Mouse (Mus musculus) cerebellum, adult 9-11 months (tissue): ENCODE results near the gene Drosha.
"Not testable (repeated sequence)": the region's sequence is repeated elsewhere in the genome, so short reads cannot be mapped to it uniquely, and the experiment has no call there.

Experiments
- DNase-seq: peaks from one replicate; pipeline ENCODE4 v3.0.0; 2022

The Drosha gene

DNA sequence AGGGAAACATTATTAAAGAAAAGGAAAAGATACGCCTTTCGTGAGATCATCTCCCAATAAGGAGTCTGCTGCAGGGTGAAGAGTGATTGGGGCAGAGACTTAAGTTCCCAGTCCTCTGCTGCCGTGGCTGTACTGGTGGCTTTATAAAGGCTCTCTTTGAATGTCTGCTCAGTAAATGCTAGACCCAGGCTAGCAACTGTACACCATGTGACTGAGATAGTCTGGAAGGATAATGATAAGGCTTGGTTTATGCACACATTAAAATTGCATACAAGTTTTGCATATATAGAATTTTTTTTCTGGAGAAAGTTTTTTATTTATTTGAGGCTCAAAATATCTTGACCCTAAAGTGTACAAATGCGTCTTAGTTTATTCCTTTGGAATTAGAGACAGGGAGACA is 63.7 kb downstream of the Drosha start:
- no peak for DNase-seq

- no peak for DNase-seq
These were observed 65.3 kb downstream of the Drosha start for GRCm38 (mm10) chr15:12889909-12890308.

- DNase-seq: no peak
These were observed 70.8 kb downstream of the Drosha start for GRCm38 (mm10) chr15:12895426-12895825.

- no peak for DNase-seq
These were observed 71.7 kb downstream of the Drosha start for GRCm38 (mm10) chr15:12896022-12897009.

- DNase-seq: no peak
These were observed 73.2 kb downstream of the Drosha start for GRCm38 (mm10) chr15:12897831-12898230.

GRCm38 (mm10) chr15:12900428-12901196 is 76.0 kb downstream of the Drosha start:
- no peak for DNase-seq

DNA sequence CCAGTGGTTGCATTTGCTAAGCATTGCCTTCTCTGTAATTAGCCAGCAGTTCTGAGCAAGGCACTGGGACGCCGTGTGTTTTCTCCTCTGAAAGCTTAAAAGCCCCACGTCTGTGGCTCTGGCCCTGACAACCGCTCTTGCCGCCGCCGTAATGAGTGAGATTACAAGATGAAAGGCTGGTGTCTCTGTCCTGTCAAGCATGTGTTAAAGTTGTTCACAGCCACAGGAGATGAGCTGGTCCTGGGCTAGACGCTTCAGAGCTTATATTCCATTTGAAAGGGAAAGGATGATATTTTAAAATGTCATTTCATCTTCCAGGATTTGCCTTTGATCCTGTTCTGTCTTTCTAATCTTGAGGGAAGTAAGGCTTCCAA is 76.6 kb downstream of the Drosha start:
- DNase-seq: no peak

DNA sequence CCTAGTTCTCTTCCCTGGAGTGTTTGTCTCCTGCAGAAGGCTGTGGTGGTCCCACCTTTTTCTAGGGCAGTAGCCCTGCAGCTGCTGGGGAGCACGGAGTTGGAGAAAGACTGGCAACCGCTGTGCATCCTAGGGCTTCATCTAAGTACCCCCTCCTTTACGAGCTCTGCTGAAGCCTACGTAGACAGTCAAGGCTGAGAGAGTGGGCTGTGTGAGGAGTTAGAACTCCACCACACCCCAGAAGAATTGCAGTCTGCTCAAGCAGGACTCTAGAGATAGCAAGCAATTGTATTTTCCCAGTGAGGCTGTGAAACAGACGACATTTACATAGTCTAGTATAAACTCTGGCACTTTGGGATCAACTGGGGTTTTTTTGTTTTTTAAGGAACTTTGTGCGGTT is 79.8 kb downstream of the Drosha start:
- no peak for DNase-seq

DNA sequence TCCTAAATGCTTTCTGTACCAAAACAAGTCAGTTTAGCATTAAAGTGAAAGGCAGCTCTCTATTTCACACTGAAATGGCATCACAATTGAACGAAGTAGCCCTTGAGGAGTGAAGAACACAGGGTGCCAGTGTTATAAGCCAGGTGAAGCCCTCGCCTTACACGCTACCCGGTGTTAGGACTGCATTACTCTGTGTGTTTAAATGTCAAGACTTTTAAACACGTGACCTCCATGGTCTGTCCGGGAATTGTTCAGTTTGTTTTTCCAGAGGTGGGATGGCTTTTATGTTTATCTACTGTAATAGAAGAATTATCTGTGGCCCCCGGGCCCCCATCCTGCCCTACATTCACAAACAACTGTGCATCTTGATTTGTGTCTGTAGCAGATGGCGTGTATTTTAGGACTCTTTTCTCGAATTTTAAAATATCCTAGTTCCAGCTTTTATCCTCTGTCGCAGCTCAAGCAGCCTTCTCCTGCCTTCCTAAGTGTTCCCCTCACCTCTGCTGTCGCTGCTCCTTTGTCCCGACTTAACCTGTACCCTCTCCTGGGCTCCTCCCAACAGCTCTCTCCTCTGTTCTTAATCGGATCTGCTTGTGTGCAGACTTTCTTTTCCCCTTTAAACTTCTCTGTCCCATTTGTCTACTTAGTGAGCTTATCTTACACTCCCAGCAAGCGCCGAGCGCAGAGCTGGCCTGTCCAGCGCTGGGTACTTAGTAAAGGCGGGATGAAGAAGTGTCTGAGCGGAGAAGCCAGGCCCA is 83.5 kb downstream of the Drosha start:
- DNase-seq: no peak

DNA sequence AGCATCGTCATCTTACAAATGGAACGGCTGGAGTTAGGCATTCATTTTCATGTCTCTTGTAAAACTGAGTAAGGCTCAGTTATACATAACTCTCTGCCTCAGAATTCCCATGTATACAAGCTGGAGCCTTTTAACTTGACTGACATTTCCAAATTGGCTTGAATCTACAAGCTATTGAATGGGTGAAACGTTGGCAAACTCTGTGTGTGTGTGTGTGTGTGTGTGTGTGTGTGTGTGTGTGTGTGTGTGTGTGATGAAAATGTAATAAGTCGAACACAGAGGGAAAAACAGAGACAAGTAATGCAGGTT is 84.1 kb downstream of the Drosha start:
- no peak for DNase-seq

DNA sequence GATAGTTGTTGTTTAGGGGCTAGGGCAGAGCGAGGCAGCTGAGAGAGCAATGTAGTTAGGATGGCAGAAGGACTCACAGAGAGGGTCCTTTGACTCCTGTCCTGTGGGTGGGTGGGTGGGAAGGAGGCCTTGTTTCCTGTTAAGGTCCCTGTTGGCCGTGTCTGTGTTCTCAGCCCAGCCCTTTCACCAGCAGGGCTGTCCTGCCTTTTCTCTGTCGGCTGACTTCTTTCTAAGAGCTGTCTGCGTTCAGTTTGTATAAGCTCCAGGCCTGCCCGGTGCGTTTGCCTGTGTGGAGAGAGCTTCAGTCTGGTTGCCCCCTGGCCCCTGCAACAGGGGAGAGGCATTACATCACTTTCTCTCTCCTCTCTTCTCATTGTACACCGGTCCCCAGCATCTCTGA is 84.6 kb downstream of the Drosha start:
- no peak for DNase-seq

DNA sequence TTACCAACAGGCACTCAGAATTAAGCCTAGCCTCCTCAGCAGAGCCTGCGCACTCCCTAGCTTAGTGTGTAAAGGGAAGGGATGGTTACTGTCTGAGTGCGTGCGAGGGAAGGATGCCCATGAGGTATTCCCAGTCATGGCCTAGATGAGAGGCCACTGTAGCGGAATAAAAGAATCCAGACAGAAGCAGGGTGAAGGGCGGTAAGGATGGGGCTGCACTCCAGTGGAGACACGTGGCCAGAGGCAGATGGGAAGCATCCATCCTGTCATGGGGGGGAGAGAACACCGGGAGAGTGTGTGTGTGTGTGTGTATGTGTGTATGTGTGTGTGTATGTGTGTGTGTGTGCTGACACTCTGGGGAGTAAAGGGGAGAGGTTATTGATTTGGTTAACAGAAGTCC is 86.5 kb downstream of the Drosha start:
- no peak for DNase-seq

DNA sequence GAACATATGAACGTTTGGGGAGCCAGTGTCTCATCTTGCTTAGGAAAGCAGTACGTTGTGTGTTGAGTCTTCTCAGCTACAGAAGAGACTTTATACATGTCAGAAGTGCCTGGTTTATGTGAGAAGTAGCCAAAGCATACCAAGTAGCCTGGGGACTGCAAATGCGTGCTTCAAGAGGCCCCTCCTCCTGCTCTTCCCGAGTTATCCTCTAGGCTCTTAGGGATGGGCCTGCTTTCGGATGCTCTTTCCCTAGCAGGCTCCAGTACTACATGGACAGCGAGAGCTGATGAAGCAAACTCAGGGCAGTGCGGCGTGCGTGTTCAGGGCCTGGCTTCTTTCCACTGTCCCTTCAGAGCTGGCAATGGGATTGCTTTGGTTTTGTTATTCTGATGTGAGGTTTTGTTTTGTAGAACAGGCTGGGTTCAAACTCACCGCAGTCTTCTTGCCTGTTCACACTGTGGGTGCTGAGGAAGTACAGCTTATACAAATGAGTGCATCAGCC is 91.8 kb downstream of the Drosha start:
- no peak for DNase-seq

DNA sequence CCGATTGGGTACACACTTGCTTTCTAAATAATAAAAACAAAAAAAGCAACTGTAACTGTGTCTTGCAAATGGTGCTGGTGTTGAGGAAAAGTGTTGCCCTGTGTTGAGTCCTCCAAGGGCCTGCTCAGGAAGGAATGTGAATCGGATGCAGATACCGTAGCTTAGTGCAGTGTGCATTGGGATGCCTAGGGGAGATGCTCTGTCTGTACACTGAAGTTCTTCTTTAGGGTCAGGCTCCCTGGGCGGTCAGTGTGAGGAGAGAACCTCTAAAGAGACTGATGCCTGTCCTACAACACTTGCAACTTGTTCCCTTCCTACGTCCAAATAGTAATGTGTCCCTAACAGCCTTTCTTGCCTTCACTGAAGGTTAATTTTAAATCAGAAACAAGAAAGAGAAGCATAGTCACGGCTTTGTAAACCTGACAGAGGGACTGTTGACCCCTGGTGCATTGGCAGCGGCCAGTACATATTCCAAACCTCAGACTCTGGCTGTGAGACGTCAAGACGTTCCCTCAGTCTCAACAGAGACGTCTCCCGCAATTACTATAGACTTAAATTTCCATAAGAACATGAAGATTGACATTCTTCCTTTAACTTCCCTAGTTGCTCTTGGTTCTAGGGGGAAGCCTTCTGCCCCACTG is 94.8 kb downstream of the Drosha start:
- not testable (repeated sequence) for DNase-seq

GRCm38 (mm10) chr15:12919967-12920870 is 95.6 kb downstream of the Drosha start:
- DNase-seq: no peak

- DNase-seq: no peak
These were observed 97.3 kb downstream of the Drosha start for GRCm38 (mm10) chr15:12921901-12922300.

- DNase-seq: no peak
These were observed 99.2 kb downstream of the Drosha start for GRCm38 (mm10) chr15:12923826-12924225.

GRCm38 (mm10) chr15:12931481-12931880 is 106.9 kb downstream of the Drosha start:
- no peak for DNase-seq

- DNase-seq: no peak
These were observed 111.7 kb downstream of the Drosha start for GRCm38 (mm10) chr15:12936217-12936732.

GRCm38 (mm10) chr15:12937326-12937725 is 112.7 kb downstream of the Drosha start:
- not testable (repeated sequence) for DNase-seq

DNA sequence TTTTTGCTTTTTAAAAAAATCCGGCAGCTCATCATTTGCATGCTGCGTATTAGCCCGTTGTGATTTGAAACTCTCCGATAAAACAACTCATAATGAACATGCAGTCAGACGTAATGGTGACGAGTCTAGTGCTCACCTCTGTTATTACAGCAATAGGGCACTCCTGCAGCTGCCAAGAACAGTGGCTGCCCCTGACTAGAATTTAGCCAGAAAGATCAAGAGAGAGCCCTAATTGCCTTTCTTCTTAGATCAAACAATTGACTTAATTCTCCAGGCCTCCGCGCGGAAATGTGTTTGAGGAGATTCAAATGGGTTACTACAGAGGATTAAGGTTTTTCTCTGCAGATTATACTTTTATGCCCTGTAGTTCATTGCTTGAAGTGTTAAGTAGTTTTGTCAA is 116.5 kb downstream of the Drosha start:
- DNase-seq: no peak
